9 mouse cellular contexts compared by ENCODE assay signal in genomic region chr1:133815747-133816491, GRCm38 (mm10). TPM values are rescaled to one million over a fixed set of nuclear protein-coding genes. Genes with fewer than 3 reads are reported as not detected.
A peak's percentile ranks its signal among the peaks of the same experiment; 100 is the strongest.
DNase-seq lines count a peak whose midpoint lies in the region; ATAC-seq lines count a peak whose summit lies in the region.
"Had no signal": no experiment of that assay in that cellular context is flagged by ENCODE, and none has a peak within 500 bp of the region (broad histone marks: within the 10 kb centered on the region; RNA-seq: fewer than 3 reads in every experiment).

No protein-coding gene starts in this region.

- peak; percentile 35; the same call in 1 of the 2 replicates for ATAC-seq in heart, embryonic 11.5 days (replicated peaks; ENCODE audit: insufficient number of reproducible peaks, low FRiP score, low TSS enrichment)
- peak; percentile 90 for ATAC-seq in liver, embryonic 13.5 days (ENCODE audit: low read depth)
- no peak for ATAC-seq in hindbrain, embryonic 12.5 days (ENCODE audit: low FRiP score)
- ATAC-seq in midbrain, embryonic 11.5 days (ENCODE audit: low FRiP score), result no peak

- no peak for DNase-seq in heart, adult 9 months (ENCODE audit: low spot score in 2 of 2)
- DNase-seq in 3T3-L1 (ENCODE audit: low read depth, low spot score), result peak; percentile 87
- DNase-seq in T-cell, adult 2 months (ENCODE audit: low spot score), result peak; percentile 63
- no peak for DNase-seq in liver, embryonic 13.5 days
- no peak for DNase-seq in urinary bladder, postnatal 25 days (ENCODE audit: low spot score)
- no peak for DNase-seq in midbrain, embryonic 11.5 days (ENCODE audit: low spot score, missing footprints)

- H3K4me3 ChIP-seq in heart, embryonic 11.5 days (ENCODE audit: low read depth, low read length), result no peak overlapping the region
- no peak overlapping the region for H3K4me3 ChIP-seq in liver, embryonic 13.5 days (replicated peaks)
- H3K4me3 ChIP-seq in hindbrain, embryonic 12.5 days, result no peak overlapping the region
- H3K4me3 ChIP-seq in midbrain, embryonic 11.5 days (ENCODE audit: low read depth, low read length), result no peak overlapping the region
- H3K4me3 ChIP-seq: limb, embryonic 12.5 days had no signal

- H3K4me1 ChIP-seq in heart, embryonic 11.5 days (ENCODE audit: control insufficient read depth, insufficient read depth, low read length), result peaks cover 13% of the 10 kb centered on the region
- peaks cover 52% of the 10 kb centered on the region for H3K4me1 ChIP-seq in liver, embryonic 13.5 days (replicated peaks)
- peaks cover 2% of the 10 kb centered on the region; the same call in 1 of the 2 replicates for H3K4me1 ChIP-seq in hindbrain, embryonic 12.5 days
- no peaks in the 10 kb centered on the region for H3K4me1 ChIP-seq in midbrain, embryonic 11.5 days (ENCODE audit: control insufficient read depth, insufficient read depth, low read length)

- no peaks in the 10 kb centered on the region for H3K27me3 ChIP-seq in heart, embryonic 11.5 days (ENCODE audit: control insufficient read depth, insufficient read depth, low read length)
- no peaks in the 10 kb centered on the region for H3K27me3 ChIP-seq in liver, embryonic 13.5 days
- no peaks in the 10 kb centered on the region for H3K27me3 ChIP-seq in hindbrain, embryonic 12.5 days
- no peaks in the 10 kb centered on the region for H3K27me3 ChIP-seq in midbrain, embryonic 11.5 days (ENCODE audit: control insufficient read depth, insufficient read depth, low read length)

- H3K9me3 ChIP-seq in heart, embryonic 11.5 days (replicated peaks; ENCODE audit: control insufficient read depth, low read length), result no peaks in the 10 kb centered on the region
- no peaks in the 10 kb centered on the region for H3K9me3 ChIP-seq in liver, embryonic 13.5 days (replicated peaks)
- H3K9me3 ChIP-seq in hindbrain, embryonic 12.5 days (replicated peaks), result no peaks in the 10 kb centered on the region
- no peaks in the 10 kb centered on the region for H3K9me3 ChIP-seq in midbrain, embryonic 11.5 days (ENCODE audit: control insufficient read depth, low read length)
- H3K9me3 ChIP-seq: limb, embryonic 12.5 days had no signal

- WGBS in heart, embryonic 11.5 days (ENCODE audit: insufficient replicate concordance), result 24% methylated on average over 12 of the region's 12 CpGs
- 17% methylated on average over 12 of the region's 12 CpGs for WGBS in liver, embryonic 13.5 days (ENCODE audit: insufficient replicate concordance)
- WGBS in hindbrain, embryonic 12.5 days, result 81% methylated on average over 12 of the region's 12 CpGs
- 76% methylated on average over 12 of the region's 12 CpGs for WGBS in midbrain, embryonic 11.5 days

- no peak overlapping the region for H3K9ac ChIP-seq in heart, embryonic 11.5 days (ENCODE audit: low read depth, low read length)
- peak overlapping the region; percentile 62 for H3K9ac ChIP-seq in liver, embryonic 13.5 days
- no peak overlapping the region for H3K9ac ChIP-seq in hindbrain, embryonic 12.5 days
- H3K9ac ChIP-seq in midbrain, embryonic 11.5 days (ENCODE audit: low read length), result no peak overlapping the region
- H3K9ac ChIP-seq: limb, embryonic 12.5 days had no signal

- no peak overlapping the region for H3K4me2 ChIP-seq in heart, embryonic 11.5 days
- peak overlapping the region; percentile 51 for H3K4me2 ChIP-seq in liver, embryonic 13.5 days
- no peak overlapping the region for H3K4me2 ChIP-seq in hindbrain, embryonic 12.5 days (replicated peaks)
- H3K4me2 ChIP-seq in midbrain, embryonic 11.5 days, result no peak overlapping the region
- H3K4me2 ChIP-seq: limb, embryonic 12.5 days had no signal

- H3K36me3 ChIP-seq in heart, embryonic 11.5 days (ENCODE audit: control insufficient read depth, insufficient read depth, low read length), result no peaks in the 10 kb centered on the region
- H3K36me3 ChIP-seq in liver, embryonic 13.5 days, result no peaks in the 10 kb centered on the region
- H3K36me3 ChIP-seq in hindbrain, embryonic 12.5 days, result no peaks in the 10 kb centered on the region
- no peaks in the 10 kb centered on the region for H3K36me3 ChIP-seq in midbrain, embryonic 11.5 days (ENCODE audit: control insufficient read depth, insufficient read depth, low read length)
- H3K36me3 ChIP-seq: limb, embryonic 12.5 days had no signal

- peak overlapping the region; percentile 47; the same call in 1 of the 2 replicates for H3K27ac ChIP-seq in heart, embryonic 11.5 days (ENCODE audit: low read depth, low read length)
- H3K27ac ChIP-seq in liver, embryonic 13.5 days, result peak overlapping the region; percentile 83
- H3K27ac ChIP-seq in hindbrain, embryonic 12.5 days, result no peak overlapping the region
- no peak overlapping the region for H3K27ac ChIP-seq in midbrain, embryonic 11.5 days (ENCODE audit: low read depth, low read length)
- H3K27ac ChIP-seq: limb, embryonic 12.5 days had no signal

RNA-seq across cellular contexts. Expression of gene Atp2b4, which starts 15.1 kb away (rescaled TPM):
- 26.1 and 35.6 TPM in 2 replicates for polyA plus RNA-seq in heart, embryonic 11.5 days (2014; fragmentation: Nextera tagmentation; extraction: Ambion mirVana)
- polyA plus RNA-seq in liver, embryonic 13.5 days (2015; fragmentation: Nextera tagmentation; extraction: Ambion mirVana), result 27.5 and 28.8 TPM in 2 replicates
- 12.2 and 16.3 TPM in 2 replicates for polyA plus RNA-seq in hindbrain, embryonic 12.5 days (2016; fragmentation: Nextera tagmentation; extraction: Ambion mirVana)
- 7.6 and 8.3 TPM in 2 replicates for polyA plus RNA-seq in midbrain, embryonic 11.5 days (2014; fragmentation: Nextera tagmentation; extraction: Ambion mirVana)

Comparison
In these comparisons a context has a peak if more than half of its experiments do, and no peak if none do; other contexts are left out.
1. ATAC-seq: peak in heart, embryonic 11.5 days (single experiment) and liver, embryonic 13.5 days (single experiment); none in hindbrain, embryonic 12.5 days (single experiment) and midbrain, embryonic 11.5 days (single experiment).
2. H3K27ac ChIP-seq: peak in heart, embryonic 11.5 days (single experiment) and liver, embryonic 13.5 days (single experiment); none in hindbrain, embryonic 12.5 days (single experiment) and midbrain, embryonic 11.5 days (single experiment).
3. DNase-seq: peak in 3T3-L1 (single experiment) and T-cell, adult 2 months (single experiment); none in heart, adult 9 months (0 of 2), liver, embryonic 13.5 days (single experiment), urinary bladder, postnatal 25 days (single experiment) and midbrain, embryonic 11.5 days (single experiment).